Mouse (Mus musculus): ENCODE data around the gene Chchd6. TPM values are rescaled to one million over a fixed set of nuclear protein-coding genes. Genes with fewer than 3 reads are reported as not detected.

The Chchd6 gene
- polyA plus RNA-seq, 1 experiment, result 154 TPM

GRCm38 (mm10) chr6:89362281-89363106 is 233.0 kb downstream of the Chchd6 start, which contains the start of gene Plxna1:
Plxna1 (minus strand) TSS chr6:89362620.
- no peak for DNase-seq (ENCODE audit: extremely low spot score in 1 of 2, low spot score in 1 of 2)

DNA sequence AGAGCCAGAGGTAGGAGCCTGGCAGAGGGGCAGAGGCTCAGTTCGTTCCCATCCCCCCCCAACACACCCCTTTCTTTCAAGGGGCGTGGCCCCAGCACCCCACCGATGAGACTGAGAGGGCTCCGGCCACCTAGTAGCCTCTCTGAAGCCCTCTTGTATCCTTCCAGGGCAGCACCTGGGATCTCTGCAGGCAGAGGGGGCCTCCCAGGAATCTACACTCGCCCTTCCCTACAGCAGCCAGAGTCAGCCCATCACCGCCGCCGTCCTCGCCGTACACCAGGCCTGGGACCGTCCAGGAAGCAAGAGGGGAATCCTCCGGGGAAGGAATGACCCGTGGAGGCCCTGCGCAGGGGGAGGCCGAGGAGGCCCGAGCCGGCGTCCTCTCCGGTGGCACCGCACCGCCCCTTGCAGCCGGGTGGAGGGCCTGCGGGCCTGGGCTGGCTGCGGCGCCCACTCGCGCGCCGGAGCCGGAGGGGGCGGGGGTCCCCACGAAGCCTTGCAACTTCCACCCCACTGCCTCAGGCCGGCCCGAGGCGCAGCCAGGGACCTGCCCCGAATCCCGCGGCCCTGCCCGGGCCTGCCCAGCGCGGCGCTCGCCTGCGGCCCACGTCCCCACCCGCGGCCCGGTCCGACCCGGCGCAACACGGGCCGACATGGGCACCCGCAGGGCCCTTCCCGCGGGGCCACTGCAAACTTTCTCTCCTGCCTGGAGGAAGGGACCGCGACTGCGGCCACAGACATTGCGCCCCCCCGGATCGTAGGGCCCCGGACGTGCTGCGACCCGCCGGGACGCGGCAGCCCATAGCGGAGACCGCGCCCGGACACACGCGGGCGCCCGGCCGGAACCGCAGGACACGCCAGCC is 233.8 kb downstream of the Chchd6 start:
- no peak for DNase-seq (ENCODE audit: extremely low spot score in 1 of 2, low spot score in 1 of 2)

GRCm38 (mm10) chr6:89360709-89361417 is 234.6 kb downstream of the Chchd6 start:
- DNase-seq (ENCODE audit: extremely low spot score in 1 of 2, low spot score in 1 of 2), result no peak

DNA sequence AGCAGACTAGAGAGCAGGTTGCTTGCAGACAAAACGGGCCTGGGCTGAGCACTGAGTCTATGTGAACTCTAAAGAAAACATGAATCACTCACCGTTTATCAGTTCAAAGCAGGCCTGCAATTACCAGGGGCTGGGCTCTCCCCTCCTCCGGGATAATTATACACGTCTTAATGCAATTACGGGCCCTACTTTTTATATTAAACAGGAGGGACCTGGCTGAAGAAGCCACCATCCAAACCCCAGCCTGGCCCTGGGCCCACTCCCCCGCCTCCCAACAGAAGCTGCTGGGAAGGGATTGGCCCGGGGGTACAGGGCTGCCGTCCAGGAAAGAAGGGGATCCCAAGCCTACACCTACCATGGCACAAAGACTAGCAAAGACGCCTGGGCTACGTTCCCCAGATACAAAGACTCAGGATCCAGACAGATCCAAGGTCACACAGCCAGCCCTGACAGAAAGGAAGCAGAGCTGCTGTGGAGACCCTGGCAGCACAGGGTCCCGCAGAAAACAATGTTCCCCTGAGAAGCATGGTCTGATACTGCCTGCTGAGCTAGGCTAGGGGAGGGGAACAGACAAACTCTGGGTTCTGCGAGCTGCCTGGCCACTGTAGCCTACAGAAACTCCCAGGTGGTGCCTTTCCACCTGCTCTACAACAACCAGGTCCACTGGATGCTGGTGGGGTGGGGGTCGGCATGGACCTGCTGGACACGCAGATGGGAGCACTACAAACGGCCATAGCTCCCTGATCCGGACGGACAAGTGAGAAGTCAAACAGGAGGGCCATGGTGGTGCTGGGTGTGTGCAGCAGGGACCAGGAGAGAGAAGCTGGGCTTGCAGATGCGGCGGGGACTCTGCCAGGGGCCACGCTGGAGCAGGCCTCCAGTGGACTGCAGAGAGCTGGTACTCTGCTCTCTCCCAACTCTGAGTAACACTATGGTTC is 235.4 kb downstream of the Chchd6 start:
- no peak for DNase-seq (ENCODE audit: extremely low spot score in 1 of 2, low spot score in 1 of 2)

DNA sequence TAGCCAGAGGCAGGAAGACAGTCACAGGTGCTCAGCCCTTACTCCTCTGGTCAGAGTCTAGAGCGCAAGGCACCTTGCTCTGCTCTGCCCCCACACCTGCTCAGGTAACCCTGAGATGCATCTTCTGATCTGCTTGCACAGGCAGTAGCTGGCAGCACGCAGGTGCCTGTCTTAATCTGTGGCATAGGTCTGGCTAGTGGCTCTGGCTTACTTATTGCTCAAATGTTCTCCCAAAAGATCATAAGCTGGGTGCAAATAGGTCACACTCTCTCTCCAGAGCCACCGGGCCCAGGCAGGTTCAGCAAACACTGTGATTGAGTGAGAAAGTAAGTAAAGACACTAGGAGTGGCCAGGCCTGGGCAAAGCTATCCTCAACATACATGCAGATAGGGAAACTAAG is 236.3 kb downstream of the Chchd6 start:
- DNase-seq (ENCODE audit: extremely low spot score in 1 of 2, low spot score in 1 of 2), result no peak

- no peak for DNase-seq (ENCODE audit: extremely low spot score in 1 of 2, low spot score in 1 of 2)
Measured at GRCm38 (mm10) chr6:89355661-89356060, 239.8 kb downstream of the Chchd6 start.

DNA sequence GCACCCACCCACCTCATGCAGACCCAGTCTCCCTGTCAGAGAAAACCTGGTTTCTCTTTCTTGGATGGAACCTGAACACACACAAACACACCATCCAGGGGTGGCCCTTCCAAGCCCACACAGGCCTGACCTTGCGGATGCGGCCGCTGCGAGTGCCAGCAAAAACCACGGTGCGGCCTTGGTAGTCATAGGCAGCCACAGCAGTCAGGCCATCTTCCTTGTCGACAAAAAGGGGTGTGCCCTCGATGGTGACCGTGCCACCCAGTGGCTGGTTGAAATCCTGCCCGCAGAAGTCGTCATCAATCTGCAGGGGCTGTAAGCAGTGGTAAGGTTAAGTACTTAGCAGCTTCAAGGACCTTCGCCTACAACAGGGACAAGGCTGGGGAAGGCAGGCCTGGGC is 240.7 kb downstream of the Chchd6 start:
- DNase-seq (ENCODE audit: extremely low spot score in 1 of 2, low spot score in 1 of 2), result no peak

- no peak for DNase-seq (ENCODE audit: extremely low spot score in 1 of 2, low spot score in 1 of 2)
Measured at GRCm38 (mm10) chr6:89354076-89354475, 241.4 kb downstream of the Chchd6 start.

- no peak for DNase-seq (ENCODE audit: extremely low spot score in 1 of 2, low spot score in 1 of 2)
Measured at GRCm38 (mm10) chr6:89353101-89353500, 242.4 kb downstream of the Chchd6 start.

GRCm38 (mm10) chr6:89351441-89352137 is 243.9 kb downstream of the Chchd6 start:
- DNase-seq (ENCODE audit: extremely low spot score in 1 of 2, low spot score in 1 of 2), result no peak

- no peak for DNase-seq (ENCODE audit: extremely low spot score in 1 of 2, low spot score in 1 of 2)
Measured at GRCm38 (mm10) chr6:89350520-89350919, 244.9 kb downstream of the Chchd6 start.

DNA sequence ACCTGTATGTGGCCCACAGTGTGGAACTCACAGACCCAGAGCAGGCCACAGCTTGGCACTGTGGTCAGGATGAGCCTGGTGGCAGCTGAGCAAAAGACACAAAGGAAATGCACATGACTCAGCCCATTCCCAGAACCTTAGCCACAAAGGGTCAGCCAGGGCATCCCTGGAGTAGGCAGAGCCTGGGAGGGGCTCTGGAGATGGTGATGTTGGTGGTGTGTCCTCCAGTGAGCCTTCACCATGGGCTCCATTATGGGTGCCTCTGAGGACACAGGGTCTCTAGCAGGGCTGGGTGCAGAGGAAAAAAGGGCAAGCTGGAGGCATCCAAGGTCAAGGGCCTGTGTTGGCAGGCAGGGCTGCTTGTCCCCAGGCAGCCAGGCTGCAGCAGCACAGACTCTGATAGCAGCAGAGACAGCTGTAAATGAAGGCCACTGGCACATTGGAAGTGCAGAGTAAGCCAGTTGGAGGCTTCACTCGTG is 245.4 kb downstream of the Chchd6 start:
- DNase-seq (ENCODE audit: extremely low spot score in 1 of 2, low spot score in 1 of 2), result no peak

- DNase-seq (ENCODE audit: extremely low spot score in 1 of 2, low spot score in 1 of 2), result no peak
Measured at GRCm38 (mm10) chr6:89348363-89348762, 247.1 kb downstream of the Chchd6 start.

- DNase-seq (ENCODE audit: extremely low spot score in 1 of 2, low spot score in 1 of 2), result no peak
Measured at GRCm38 (mm10) chr6:89347792-89348191, 247.7 kb downstream of the Chchd6 start.

DNA sequence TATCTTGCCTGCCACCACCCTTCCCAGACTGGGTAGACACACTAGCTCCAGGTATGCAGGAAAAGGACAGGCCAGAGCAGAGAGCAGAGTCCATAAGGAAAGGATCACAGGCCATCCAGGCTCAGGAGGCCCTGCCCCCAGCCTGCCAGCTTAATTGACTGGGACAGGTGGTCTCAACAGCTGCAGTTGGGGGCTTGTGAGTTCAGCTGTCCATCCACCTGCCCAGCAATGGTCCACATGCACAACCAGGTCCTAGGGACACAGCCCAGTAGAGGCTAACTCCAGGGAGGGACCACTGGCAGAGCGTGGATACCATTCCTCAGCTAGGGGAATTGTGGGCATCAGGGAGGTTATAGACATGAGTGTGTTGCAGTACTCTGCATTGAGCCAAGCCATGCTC is 249.6 kb downstream of the Chchd6 start:
- no peak for DNase-seq (ENCODE audit: extremely low spot score in 1 of 2, low spot score in 1 of 2)

GRCm38 (mm10) chr6:89345486-89345785 is 250.0 kb downstream of the Chchd6 start:
- DNase-seq (ENCODE audit: extremely low spot score in 1 of 2, low spot score in 1 of 2), result peak in 1 of 2 experiments; percentile 56

GRCm38 (mm10) chr6:89344613-89345485 is 250.6 kb downstream of the Chchd6 start:
- no peak for DNase-seq (ENCODE audit: extremely low spot score in 1 of 2, low spot score in 1 of 2)

DNA sequence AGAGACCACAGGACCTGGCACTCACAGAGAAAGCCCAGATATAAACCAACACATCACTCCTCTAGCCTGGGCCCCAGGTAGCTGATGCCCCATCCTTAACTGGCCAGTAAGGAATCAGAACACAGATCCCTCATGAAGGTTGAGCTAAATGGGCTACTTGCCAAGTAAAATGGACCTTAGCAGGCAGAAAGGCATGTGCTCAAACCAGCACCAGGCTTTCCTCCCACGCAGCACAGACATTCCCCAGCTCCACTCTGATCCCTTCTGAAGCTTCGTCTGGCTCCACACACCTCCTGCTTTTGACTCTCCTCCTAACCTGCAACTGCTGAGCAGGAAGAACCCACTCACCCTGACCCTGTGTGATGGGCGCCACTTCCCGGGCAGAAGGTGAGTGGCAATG is 253.5 kb downstream of the Chchd6 start:
- DNase-seq (ENCODE audit: extremely low spot score in 1 of 2, low spot score in 1 of 2), result no peak
